Mouse (Mus musculus) macrophage (primary cell): Measurements from ENCODE around the gene Ciao2a. TPM values are rescaled to one million over a fixed set of nuclear protein-coding genes. Genes with fewer than 3 reads are reported as not detected.

Experiments
- polyA plus RNA-seq: library from polyadenylated mRNA; stranded (reverse); fragments of 250-400 nt; gene quantifications from 3 replicates; pipeline ENCODE4 v1.2.4, GENCODE M21; 2018; ENCODE audit warnings: inconsistent platforms

Gene Ciao2a
- polyA plus RNA-seq, 1 experiment from 2014 or later: 103 TPM

Other genes with a start within 250 kb of the Ciao2a start
- 0.56 to 25.5 TPM (median 11.5 TPM) in 3 replicates for gene Pclaf, start 236.4 kb upstream of the Ciao2a start, polyA plus RNA-seq
- gene Trip4, start 217.8 kb upstream of the Ciao2a start, polyA plus RNA-seq: 19.6 to 23.6 TPM (median 21.8 TPM) in 3 replicates
- gene Csnk1g1, start 217.7 kb upstream of the Ciao2a start, polyA plus RNA-seq: 9.3 to 10.5 TPM (median 9.7 TPM) in 3 replicates
- 289 to 501 TPM (median 407 TPM) in 3 replicates for gene Ppib, start 66.4 kb upstream of the Ciao2a start, polyA plus RNA-seq
- gene Snx22, start 56.9 kb upstream of the Ciao2a start, polyA plus RNA-seq: 0.29 to 1.3 TPM (median 0.46 TPM) in 3 replicates
- gene Snx1, start within 50 bp of the Ciao2a start, polyA plus RNA-seq: 126 to 191 TPM (median 168 TPM) in 3 replicates
- gene Dapk2, start 31.6 kb downstream of the Ciao2a start, polyA plus RNA-seq: 0.07 TPM in 1 of 3 replicates, not detected in the others
- 20.5 to 30.4 TPM (median 28.0 TPM) in 3 replicates for gene Herc1, start 223.8 kb downstream of the Ciao2a start, polyA plus RNA-seq